Mouse (Mus musculus) gastrocnemius, postnatal 4 days (tissue): ENCODE results near the gene Syn2. TPM values are rescaled to one million over a fixed set of nuclear protein-coding genes. Genes with fewer than 3 reads are reported as not detected.

Experiments
- DNase-seq, 2 experiments: peaks; one replicate each; pipeline ENCODE4 v3.0.0; 2021 to 2022; ENCODE audit warnings: low spot score in 2 of 2, mixed read lengths in 2 of 2
- long read RNA-seq, 2 experiments: library from polyadenylated mRNA; stranded (forward); transcript quantifications; one replicate each; pipeline ENCODE4 v2.0.0; 2021
- total RNA-seq, 2 experiments: library from RNA; stranded (reverse); gene quantifications; 2 replicates each; pipeline ENCODE4 v1.2.3; 2021

The Syn2 gene
- 1 to 10 TPM; 2.6 to 3.4 TPM for total RNA-seq
- long read RNA-seq, experiment 1, partial matches to known transcripts: 0 of 6 reads
- long read RNA-seq, experiment 1, other reads (novel, unspliced or antisense): 4 of 6 reads
- long read RNA-seq, experiment 2, partial matches to known transcripts: 1 of 7 reads
- long read RNA-seq, experiment 2, other reads (novel, unspliced or antisense): 1 of 7 reads

GRCm38 (mm10) chr6:115134501-115135331 lies at the start of gene Syn2:
Gene Syn2 (plus strand): TSS chr6:115134902.
- peak; percentile 55 to 67 for DNase-seq

- DNase-seq: no peak
Measured at GRCm38 (mm10) chr6:115085274-115085841, 49.3 kb upstream of the Syn2 start.

- DNase-seq: no peak
Measured at GRCm38 (mm10) chr6:115088314-115089106, 46.2 kb upstream of the Syn2 start.

DNA sequence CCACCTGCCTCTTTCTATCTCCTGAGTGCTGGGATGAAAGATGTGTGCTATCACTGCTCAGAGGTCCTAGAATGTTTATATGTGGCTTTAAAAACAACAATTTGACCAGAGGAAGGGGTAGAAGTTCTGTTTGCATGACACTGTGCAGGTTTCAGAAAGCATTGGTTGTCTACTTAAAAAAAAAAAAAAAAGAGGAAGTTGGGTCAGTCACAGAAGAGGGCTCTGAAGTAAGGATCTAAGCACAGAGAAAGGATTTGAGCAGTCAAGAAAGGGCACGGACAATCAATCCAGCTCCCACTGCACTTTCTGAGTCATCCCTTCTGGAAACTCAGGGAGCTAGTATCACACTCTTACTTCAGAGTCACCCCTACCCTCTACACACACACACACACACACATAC lies 43.0 kb upstream of the Syn2 start:
- DNase-seq: no peak

DNA sequence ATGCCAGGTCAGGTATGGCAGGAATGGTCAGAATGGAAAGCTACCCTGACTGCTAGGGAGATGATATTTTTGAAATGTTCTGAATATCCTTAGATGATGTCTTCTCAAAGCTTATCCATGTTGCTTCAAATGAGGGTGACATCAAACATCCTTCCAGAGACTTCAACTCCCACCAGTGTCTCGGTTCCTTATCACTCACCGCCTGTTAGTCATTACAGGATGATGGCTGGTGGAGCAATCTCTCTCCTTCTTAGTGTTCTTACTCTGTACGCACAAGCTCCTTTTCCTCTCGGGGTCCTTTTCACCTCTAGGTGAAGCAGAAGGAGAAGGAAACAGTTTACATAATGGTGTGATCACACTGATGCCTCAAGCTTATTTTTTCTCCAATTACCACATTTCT lies 32.2 kb upstream of the Syn2 start:
- no peak for DNase-seq

- no peak for DNase-seq
Measured at GRCm38 (mm10) chr6:115111426-115111825, 23.3 kb upstream of the Syn2 start.

GRCm38 (mm10) chr6:115122181-115122580 lies 12.5 kb upstream of the Syn2 start:
- no peak for DNase-seq

DNA sequence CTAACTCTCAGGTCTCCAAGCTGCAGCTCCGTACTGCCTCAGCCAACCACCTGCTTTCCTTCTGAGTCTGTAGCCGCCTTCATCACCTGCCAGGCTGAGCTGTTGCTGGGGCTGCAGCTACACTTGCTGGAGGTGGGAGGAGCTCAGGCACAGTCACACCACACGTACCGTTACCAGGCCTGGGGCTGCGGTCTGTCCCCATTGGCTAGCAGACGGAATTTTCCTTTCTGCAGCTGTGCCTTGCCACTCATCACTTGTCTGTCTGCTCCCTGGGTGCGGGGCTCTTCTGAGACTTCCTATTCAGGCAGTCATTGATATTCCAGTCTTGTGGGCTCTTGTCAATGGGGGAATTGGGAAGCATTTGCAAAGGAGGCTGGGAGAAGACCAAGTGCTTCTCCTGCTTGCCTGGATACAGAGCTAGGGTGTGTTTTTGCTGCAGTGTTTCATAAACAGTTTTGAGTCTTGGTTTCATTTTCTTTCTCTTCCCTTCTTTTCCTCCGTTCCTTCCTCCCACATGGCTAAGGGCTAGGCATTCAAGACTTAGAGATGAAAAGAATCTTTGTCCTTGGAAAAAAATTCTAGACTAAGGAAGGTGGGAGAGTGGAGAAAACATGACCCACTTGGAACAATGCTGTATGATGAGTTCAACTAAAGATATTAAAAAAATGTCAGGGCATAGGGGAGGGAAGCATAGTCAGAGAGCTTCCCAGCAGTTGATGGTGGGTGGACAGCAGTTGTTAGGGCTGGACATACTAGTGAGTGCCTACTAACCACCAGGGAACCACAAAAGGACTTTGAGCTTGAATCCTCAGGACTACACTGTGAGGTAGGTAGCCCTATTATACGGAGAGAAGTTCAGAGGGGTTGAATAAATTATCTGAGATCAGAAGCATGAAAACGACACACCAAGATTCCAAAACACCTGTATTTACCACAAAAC lies 11.2 kb upstream of the Syn2 start:
- DNase-seq: peak in 1 of 2 experiments; percentile 12

DNA sequence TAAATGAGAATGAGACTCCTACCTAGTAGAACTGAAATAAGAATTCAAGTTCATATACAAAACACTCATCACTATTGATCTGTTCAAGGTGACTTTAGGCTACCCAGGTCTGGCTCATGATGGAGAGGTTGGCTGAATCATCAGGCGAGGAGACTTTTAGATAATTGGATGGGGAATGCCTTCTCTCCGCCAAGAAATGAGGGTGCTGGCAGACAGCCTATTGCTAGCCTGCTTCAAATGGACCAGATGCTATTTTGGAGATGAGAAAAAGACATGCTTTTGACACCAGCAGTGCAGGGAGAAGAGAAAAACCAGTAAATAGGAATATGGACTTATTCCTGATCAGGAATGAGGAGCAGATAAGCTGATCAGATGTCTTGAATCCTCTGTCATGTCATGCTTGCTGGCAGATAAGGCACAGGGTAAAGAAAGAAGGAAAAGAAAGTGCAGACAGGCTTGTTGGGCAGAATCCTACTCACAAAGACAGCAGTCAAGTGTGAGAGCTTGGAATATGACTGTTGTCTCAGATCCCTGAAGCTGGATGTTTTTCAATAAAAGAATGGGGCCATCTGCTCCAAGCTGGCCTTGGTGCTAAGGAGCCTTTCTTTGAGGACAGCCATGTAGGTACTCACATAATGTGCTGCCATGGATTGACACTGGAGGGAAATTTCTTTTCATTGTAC lies 9.9 kb upstream of the Syn2 start:
- DNase-seq: peak in 1 of 2 experiments; percentile 17

DNA sequence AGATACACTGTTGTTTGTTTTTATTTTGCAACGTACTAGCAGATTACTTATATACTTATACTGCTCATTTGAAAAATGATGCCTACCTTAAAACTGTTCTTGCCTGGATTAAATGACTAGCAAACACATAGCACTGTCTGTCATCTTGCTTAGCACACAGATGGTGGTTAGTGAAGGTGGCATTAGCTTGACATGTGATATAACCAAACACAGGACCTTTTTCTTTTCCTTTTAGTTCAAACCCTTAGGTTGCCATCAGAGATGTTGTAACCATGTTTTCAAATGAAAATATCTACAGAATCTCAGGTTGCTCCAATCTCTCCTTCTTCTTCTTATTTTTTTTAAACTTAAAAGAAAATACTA lies 9.4 kb upstream of the Syn2 start:
- DNase-seq: no peak

- no peak for DNase-seq
Measured at GRCm38 (mm10) chr6:115126232-115126785, 8.4 kb upstream of the Syn2 start.

- no peak for DNase-seq
Measured at GRCm38 (mm10) chr6:115126851-115127250, 7.9 kb upstream of the Syn2 start.

- no peak for DNase-seq
Measured at GRCm38 (mm10) chr6:115127255-115127824, 7.4 kb upstream of the Syn2 start.

DNA sequence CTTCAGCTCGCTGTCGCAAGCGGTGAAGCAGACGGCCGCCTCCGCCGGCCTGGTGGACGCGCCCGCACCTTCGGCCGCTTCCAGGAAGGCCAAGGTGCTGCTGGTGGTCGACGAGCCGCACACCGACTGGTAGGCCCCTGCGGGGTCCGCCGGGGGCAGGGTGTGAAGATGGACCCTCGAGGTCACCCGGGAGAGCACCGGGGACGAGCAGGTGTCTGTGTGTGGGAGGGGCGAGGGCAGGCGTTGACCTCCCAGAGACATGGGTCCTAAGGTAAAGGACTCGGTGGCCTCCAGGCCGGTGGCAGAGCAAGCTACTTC lies 589 bp downstream of the Syn2 start:
- DNase-seq: no peak

DNA sequence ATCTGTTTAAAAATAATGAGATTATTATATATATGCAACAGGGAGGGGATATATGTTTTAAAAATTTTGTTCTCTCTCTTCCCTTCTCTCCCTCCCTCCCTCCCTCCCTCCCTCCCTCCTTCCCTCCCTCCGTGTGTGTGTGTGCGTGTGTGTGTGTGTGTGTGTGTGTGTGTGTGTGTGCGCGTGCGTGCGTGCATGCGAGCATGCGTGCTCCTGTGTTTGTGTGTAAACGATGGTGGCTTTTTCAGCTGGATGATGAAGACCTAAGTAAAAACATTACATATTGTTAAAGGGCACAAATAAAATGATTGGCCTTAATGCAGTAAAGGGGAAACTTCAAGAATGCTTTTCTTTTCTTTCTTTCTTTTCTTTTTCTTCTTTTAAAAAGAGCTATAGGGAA lies 1.5 kb downstream of the Syn2 start:
- DNase-seq: no peak

GRCm38 (mm10) chr6:115141446-115141845 lies 6.7 kb downstream of the Syn2 start:
- DNase-seq: no peak

DNA sequence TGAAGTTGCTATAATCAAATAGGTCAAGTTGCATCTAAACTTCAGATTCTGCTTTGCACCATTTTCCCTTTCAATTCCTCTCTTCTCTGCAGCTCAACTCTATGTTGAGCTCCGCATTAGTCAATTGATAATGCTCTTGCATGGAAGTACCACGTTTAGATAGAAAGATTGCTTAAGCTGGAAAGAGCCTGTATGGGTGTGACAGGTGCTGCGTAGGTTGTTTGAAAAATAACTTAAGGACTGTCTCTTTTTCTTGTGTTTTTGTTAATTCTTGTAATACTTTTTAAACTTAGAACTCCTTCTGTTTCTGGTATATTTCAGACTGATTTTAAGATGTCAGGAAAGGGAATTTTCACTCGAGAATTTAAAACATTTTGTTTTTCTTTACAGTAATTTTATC lies 26.5 kb downstream of the Syn2 start:
- DNase-seq: no peak

- no peak for DNase-seq
Measured at GRCm38 (mm10) chr6:115165863-115166470, 31.3 kb downstream of the Syn2 start.

- DNase-seq: peak in 1 of 2 experiments; percentile 10
Measured at GRCm38 (mm10) chr6:115168921-115169320, 34.2 kb downstream of the Syn2 start.
